Mouse (Mus musculus) lung, adult 2 months (tissue): ENCODE data around the gene Tubgcp6.

Experiments used
- CTCF ChIP-seq: fragments of 200-500 bp; IDR thresholded peaks from 2 replicates; pipeline ENCODE4 v1.5.1; 2011; ENCODE audit warnings: mild to moderate bottlenecking, low read length, control low read depth; ENCODE audit not compliant: insufficient read depth
- POLR2A ChIP-seq: fragments of 200-500 bp; IDR thresholded peaks from 2 replicates; pipeline ENCODE4 v1.6.1; 2011; ENCODE audit warnings: low read depth, mild to moderate bottlenecking, control low read depth, low read length, borderline replicate concordance; ENCODE audit errors: extremely low read depth

GRCm38 (mm10) chr15:89126622-89127021, 3.7 kb upstream of the Tubgcp6 start:
- no peak for TF ChIP-seq POLR2A
- TF ChIP-seq CTCF, result no peak
